Mouse (Mus musculus): Measurements from ENCODE around the gene Aknad1. TPM values are rescaled to one million over a fixed set of nuclear protein-coding genes. Genes with fewer than 3 reads are reported as not detected.
A peak's percentile ranks its signal among the peaks of the same experiment; 100 is the strongest.

Gene Aknad1
- polyA plus RNA-seq, 1 experiment: 2.9 TPM

- no peaks in the 10 kb centered on the region for H3K79me2 ChIP-seq (ENCODE audit: control insufficient read depth, insufficient read depth)
- no peaks in the 10 kb centered on the region for H3K27me3 ChIP-seq (ENCODE audit: control insufficient read depth, insufficient read depth, insufficient read length)
- no peak for TF ChIP-seq TCF3 (IDR thresholded peaks at IDR 0.05; ENCODE audit: insufficient read length, low read depth)
- no peaks in the 10 kb centered on the region for H3K36me3 ChIP-seq (ENCODE audit: control insufficient read depth, insufficient read depth)
- H3K4me2 ChIP-seq (ENCODE audit: low read depth): peak overlapping the region; percentile 88
- peak overlapping the region; percentile 5 for H3K4me3 ChIP-seq
- H3ac ChIP-seq (ENCODE audit: control insufficient read depth, insufficient read length): no peak overlapping the region
Measured at GRCm38 (mm10) chr3:108772811-108773210, 33.4 kb downstream of the Aknad1 start.

- no peak overlapping the region for H3K4me2 ChIP-seq (ENCODE audit: low read depth)
- H3ac ChIP-seq (ENCODE audit: control insufficient read depth, insufficient read length): no peak overlapping the region
- TF ChIP-seq POLR2AphosphoS2 (IDR thresholded peaks at IDR 0.05; ENCODE audit: insufficient read length, low read depth) (no peak), CEBPB (IDR thresholded peaks at IDR 0.05; ENCODE audit: insufficient read depth, poor library complexity, severe bottlenecking) (no peak), MAX (IDR thresholded peaks at IDR 0.05; ENCODE audit: low read depth) (no peak), E2F4 (IDR thresholded peaks at IDR 0.05; ENCODE audit: insufficient read depth) (no peak), USF1 (IDR thresholded peaks at IDR 0.05; ENCODE audit: low read depth) (no peak)
- H3K36me3 ChIP-seq (ENCODE audit: control insufficient read depth, insufficient read depth): no peaks in the 10 kb centered on the region
- no peak overlapping the region for H3K4me3 ChIP-seq
- no peaks in the 10 kb centered on the region for H3K27me3 ChIP-seq (ENCODE audit: control insufficient read depth, insufficient read depth, insufficient read length)
- H3K79me2 ChIP-seq (ENCODE audit: control insufficient read depth, insufficient read depth): no peaks in the 10 kb centered on the region
Measured at GRCm38 (mm10) chr3:108778761-108779540, 39.5 kb downstream of the Aknad1 start.

GRCm38 (mm10) chr3:108781238-108781883 lies 41.9 kb downstream of the Aknad1 start:
- TF ChIP-seq MAX (IDR thresholded peaks at IDR 0.05; ENCODE audit: low read depth) (no peak), TCF12 (IDR thresholded peaks at IDR 0.05; ENCODE audit: insufficient read depth, poor library complexity, severe bottlenecking) (no peak), MYOD1 (IDR thresholded peaks at IDR 0.05; ENCODE audit: control insufficient read depth in 1 of 3, insufficient read length in 2 of 3, low read depth in 2 of 3) (no peak), MYOG (IDR thresholded peaks at IDR 0.05; ENCODE audit: control insufficient read depth in 1 of 3, insufficient read depth in 1 of 3, insufficient read length in 2 of 3, low read depth in 2 of 3) (no peak), POLR2A (IDR thresholded peaks at IDR 0.05; ENCODE audit: insufficient read length, low read depth) (no peak), CEBPB (IDR thresholded peaks at IDR 0.05; ENCODE audit: insufficient read depth, poor library complexity, severe bottlenecking) (no peak), E2F4 (IDR thresholded peaks at IDR 0.05; ENCODE audit: insufficient read depth) (no peak), SRF (IDR thresholded peaks at IDR 0.05; ENCODE audit: control insufficient read depth, insufficient read length, low read depth) (no peak), REST (IDR thresholded peaks at IDR 0.05; ENCODE audit: insufficient read depth, insufficient read length) (no peak), TCF3 (IDR thresholded peaks at IDR 0.05; ENCODE audit: insufficient read length, low read depth) (no peak), POLR2AphosphoS2 (IDR thresholded peaks at IDR 0.05; ENCODE audit: insufficient read length, low read depth) (peak; percentile 28), USF1 (IDR thresholded peaks at IDR 0.05; ENCODE audit: low read depth) (peak; percentile 98)
- H3K4me3 ChIP-seq: no peak overlapping the region
- no peak overlapping the region for H3ac ChIP-seq (ENCODE audit: control insufficient read depth, insufficient read length)
- no peaks in the 10 kb centered on the region for H3K36me3 ChIP-seq (ENCODE audit: control insufficient read depth, insufficient read depth)
- no peaks in the 10 kb centered on the region for H3K79me2 ChIP-seq (ENCODE audit: control insufficient read depth, insufficient read depth)
- peak overlapping the region; percentile 51 for H3K4me2 ChIP-seq (ENCODE audit: low read depth)
- H3K27me3 ChIP-seq (ENCODE audit: control insufficient read depth, insufficient read depth, insufficient read length): no peaks in the 10 kb centered on the region

- H3ac ChIP-seq (ENCODE audit: control insufficient read depth, insufficient read length): no peak overlapping the region
- H3K36me3 ChIP-seq (ENCODE audit: control insufficient read depth, insufficient read depth): no peaks in the 10 kb centered on the region
- no peaks in the 10 kb centered on the region for H3K27me3 ChIP-seq (ENCODE audit: control insufficient read depth, insufficient read depth, insufficient read length)
- no peaks in the 10 kb centered on the region for H3K79me2 ChIP-seq (ENCODE audit: control insufficient read depth, insufficient read depth)
- TF ChIP-seq SRF (IDR thresholded peaks at IDR 0.05; ENCODE audit: control insufficient read depth, insufficient read length, low read depth): no peak
- TF ChIP-seq TCF12 (IDR thresholded peaks at IDR 0.05; ENCODE audit: insufficient read depth, poor library complexity, severe bottlenecking): no peak
- no peak for TF ChIP-seq MYOG (IDR thresholded peaks at IDR 0.05; ENCODE audit: control insufficient read depth in 1 of 3, insufficient read depth in 1 of 3, insufficient read length in 2 of 3, low read depth in 2 of 3)
- no peak for TF ChIP-seq TCF3 (IDR thresholded peaks at IDR 0.05; ENCODE audit: insufficient read length, low read depth)
- no peak for TF ChIP-seq MYOD1 (IDR thresholded peaks at IDR 0.05; ENCODE audit: control insufficient read depth in 1 of 3, insufficient read length in 2 of 3, low read depth in 2 of 3)
- TF ChIP-seq MAX (IDR thresholded peaks at IDR 0.05; ENCODE audit: low read depth): no peak
- TF ChIP-seq REST (IDR thresholded peaks at IDR 0.05; ENCODE audit: insufficient read depth, insufficient read length): no peak
- TF ChIP-seq CEBPB (IDR thresholded peaks at IDR 0.05; ENCODE audit: insufficient read depth, poor library complexity, severe bottlenecking): no peak
- no peak for TF ChIP-seq POLR2AphosphoS2 (IDR thresholded peaks at IDR 0.05; ENCODE audit: insufficient read length, low read depth)
- TF ChIP-seq E2F4 (IDR thresholded peaks at IDR 0.05; ENCODE audit: insufficient read depth): no peak
- TF ChIP-seq USF1 (IDR thresholded peaks at IDR 0.05; ENCODE audit: low read depth): no peak
- TF ChIP-seq POLR2A (IDR thresholded peaks at IDR 0.05; ENCODE audit: insufficient read length, low read depth): no peak
- peak overlapping the region; percentile 51 for H3K4me2 ChIP-seq (ENCODE audit: low read depth)
- H3K4me3 ChIP-seq: no peak overlapping the region
Measured at GRCm38 (mm10) chr3:108781884-108782270, 42.4 kb downstream of the Aknad1 start.

- Histone ChIP-seq H3K4me3 (no peak overlapping the region), H3K36me3 (ENCODE audit: control insufficient read depth, insufficient read depth) (no peaks in the 10 kb centered on the region), H3K79me2 (ENCODE audit: control insufficient read depth, insufficient read depth) (no peaks in the 10 kb centered on the region), H3K27me3 (ENCODE audit: control insufficient read depth, insufficient read depth, insufficient read length) (no peaks in the 10 kb centered on the region), H3K4me2 (ENCODE audit: low read depth) (no peak overlapping the region), H3ac (ENCODE audit: control insufficient read depth, insufficient read length) (no peak overlapping the region)
- no peak for TF ChIP-seq POLR2AphosphoS2 (IDR thresholded peaks at IDR 0.05; ENCODE audit: insufficient read length, low read depth)
- TF ChIP-seq MYOG (IDR thresholded peaks at IDR 0.05; ENCODE audit: control insufficient read depth in 1 of 3, insufficient read depth in 1 of 3, insufficient read length in 2 of 3, low read depth in 2 of 3): no peak
- TF ChIP-seq E2F4 (IDR thresholded peaks at IDR 0.05; ENCODE audit: insufficient read depth): no peak
- no peak for TF ChIP-seq MYOD1 (IDR thresholded peaks at IDR 0.05; ENCODE audit: control insufficient read depth in 1 of 3, insufficient read length in 2 of 3, low read depth in 2 of 3)
- TF ChIP-seq MAX (IDR thresholded peaks at IDR 0.05; ENCODE audit: low read depth): no peak
- no peak for TF ChIP-seq TCF3 (IDR thresholded peaks at IDR 0.05; ENCODE audit: insufficient read length, low read depth)
Measured at GRCm38 (mm10) chr3:108782364-108782895, 43.0 kb downstream of the Aknad1 start.
